Mouse (Mus musculus): Measurements from ENCODE around the gene Cd55b. TPM values are rescaled to one million over a fixed set of nuclear protein-coding genes. Genes with fewer than 3 reads are reported as not detected.
A peak's percentile ranks its signal among the peaks of the same experiment; 100 is the strongest.
"Not testable (repeated sequence)": the region's sequence is repeated elsewhere in the genome, so short reads cannot be mapped to it uniquely, and the experiment has no call there.

Gene Cd55b
- not detected in 2 replicates for polyA plus RNA-seq (2016; fragmentation: Nextera tagmentation; extraction: Ambion mirVana)

GRCm38 (mm10) chr1:130422664-130423111 lies at the start of gene Cd55b:
Gene Cd55b (minus strand): TSS chr1:130423009.
- peak; percentile 8 for DNase-seq (ENCODE audit: low spot score)
- WGBS: 68% methylated on average over 18 of the region's 18 CpGs
- H3K27me3 ChIP-seq (replicated peaks; ENCODE audit: low read depth, poor library complexity, severe bottlenecking): no peaks in the 10 kb centered on the region

GRCm38 (mm10) chr1:130470074-130470473 lies 47.3 kb upstream of the Cd55b start:
- WGBS: 82% methylated on average over 4 of the region's 4 CpGs
- no peak overlapping the region for H3K4me3 ChIP-seq
- no peaks in the 10 kb centered on the region for H3K36me3 ChIP-seq (replicated peaks)
- no peaks in the 10 kb centered on the region for H3K4me1 ChIP-seq
- no peaks in the 10 kb centered on the region for H3K27me3 ChIP-seq (replicated peaks; ENCODE audit: low read depth, poor library complexity, severe bottlenecking)
- H3K9me3 ChIP-seq: no peaks in the 10 kb centered on the region
- H3K27ac ChIP-seq (replicated peaks): no peak overlapping the region
- DNase-seq (ENCODE audit: low spot score): no peak

More at GRCm38 (mm10) chr1:130422664-130423111, at the start of gene Cd55b:
- H3K36me3 ChIP-seq (replicated peaks): no peaks in the 10 kb centered on the region
- no peak within 1 kb of the TSS for H3K4me3 ChIP-seq
- no peak within 1 kb of the TSS for H3K27ac ChIP-seq (replicated peaks)
- no peaks in the 10 kb centered on the region for H3K4me1 ChIP-seq
- H3K9me3 ChIP-seq: no peaks in the 10 kb centered on the region

GRCm38 (mm10) chr1:130467453-130467852 lies 44.6 kb upstream of the Cd55b start:
- H3K4me3 ChIP-seq: no peak overlapping the region
- no peaks in the 10 kb centered on the region for H3K9me3 ChIP-seq
- no peak for DNase-seq (ENCODE audit: low spot score)
- H3K4me1 ChIP-seq: peaks cover 6% of the 10 kb centered on the region
- no peak overlapping the region for H3K27ac ChIP-seq (replicated peaks)
- 66% methylated on average over 2 of the region's 2 CpGs for WGBS
- H3K36me3 ChIP-seq (replicated peaks): no peaks in the 10 kb centered on the region
- H3K27me3 ChIP-seq (replicated peaks; ENCODE audit: low read depth, poor library complexity, severe bottlenecking): peaks cover 16% of the 10 kb centered on the region

GRCm38 (mm10) chr1:130464173-130464572 lies 41.4 kb upstream of the Cd55b start:
- Histone ChIP-seq H3K27me3 (replicated peaks; ENCODE audit: low read depth, poor library complexity, severe bottlenecking) (peaks cover 19% of the 10 kb centered on the region), H3K27ac (replicated peaks) (no peak overlapping the region), H3K4me1 (peaks cover 9% of the 10 kb centered on the region), H3K36me3 (replicated peaks) (no peaks in the 10 kb centered on the region), H3K9me3 (no peaks in the 10 kb centered on the region), H3K4me3 (no peak overlapping the region)
- no peak for DNase-seq (ENCODE audit: low spot score)

GRCm38 (mm10) chr1:130462867-130463266 lies 40.1 kb upstream of the Cd55b start:
- peaks cover 19% of the 10 kb centered on the region for H3K27me3 ChIP-seq (replicated peaks; ENCODE audit: low read depth, poor library complexity, severe bottlenecking)
- H3K4me3 ChIP-seq: peak overlapping the region; percentile 72
- no peaks in the 10 kb centered on the region for H3K9me3 ChIP-seq
- WGBS: 7% methylated on average over 4 of the region's 4 CpGs
- H3K27ac ChIP-seq (replicated peaks): peak overlapping the region; percentile 79
- H3K36me3 ChIP-seq (replicated peaks): no peaks in the 10 kb centered on the region
- DNase-seq (ENCODE audit: low spot score): no peak
- H3K4me1 ChIP-seq: peaks cover 9% of the 10 kb centered on the region

- H3K4me3 ChIP-seq: peak within 1 kb of the TSS; percentile 72
- peaks cover 9% of the 10 kb centered on the region for H3K4me1 ChIP-seq
- peak within 1 kb of the TSS; percentile 79 for H3K27ac ChIP-seq (replicated peaks)
- DNase-seq (ENCODE audit: low spot score): peak; percentile 92
- H3K9me3 ChIP-seq: no peaks in the 10 kb centered on the region
- H3K36me3 ChIP-seq (replicated peaks): no peaks in the 10 kb centered on the region
- WGBS: under 1% methylated on average over 45 of the region's 45 CpGs
- H3K27me3 ChIP-seq (replicated peaks; ENCODE audit: low read depth, poor library complexity, severe bottlenecking): peaks cover 19% of the 10 kb centered on the region
Measured at GRCm38 (mm10) chr1:130462084-130462861, 39.5 kb upstream of the Cd55b start, which contains the start of gene Cd55. Gene Cd55 (minus strand): TSS chr1:130462744.

- H3K36me3 ChIP-seq (replicated peaks): no peaks in the 10 kb centered on the region
- no peaks in the 10 kb centered on the region for H3K27me3 ChIP-seq (replicated peaks; ENCODE audit: low read depth, poor library complexity, severe bottlenecking)
- no peak overlapping the region for H3K27ac ChIP-seq (replicated peaks)
- H3K4me3 ChIP-seq: no peak overlapping the region
- no peaks in the 10 kb centered on the region for H3K9me3 ChIP-seq
- no peak for DNase-seq (ENCODE audit: low spot score)
- H3K4me1 ChIP-seq: no peaks in the 10 kb centered on the region
- 91% methylated on average over 2 of the region's 2 CpGs for WGBS
Measured at GRCm38 (mm10) chr1:130455111-130455510, 32.3 kb upstream of the Cd55b start.

GRCm38 (mm10) chr1:130442930-130443329 lies 20.1 kb upstream of the Cd55b start:
- H3K4me3 ChIP-seq; H3K9me3 ChIP-seq; H3K27ac ChIP-seq (replicated peaks); H3K36me3 ChIP-seq (replicated peaks); DNase-seq (ENCODE audit: low spot score); H3K27me3 ChIP-seq (replicated peaks; ENCODE audit: low read depth, poor library complexity, severe bottlenecking); H3K4me1 ChIP-seq: not testable (repeated sequence)
- 71% methylated on average over 1 of the region's 1 CpGs for WGBS

- H3K4me3 ChIP-seq: no peak overlapping the region
- no peaks in the 10 kb centered on the region for H3K4me1 ChIP-seq
- WGBS: 79% methylated on average over 4 of the region's 4 CpGs
- no peaks in the 10 kb centered on the region for H3K27me3 ChIP-seq (replicated peaks; ENCODE audit: low read depth, poor library complexity, severe bottlenecking)
- no peak for DNase-seq (ENCODE audit: low spot score)
- H3K36me3 ChIP-seq (replicated peaks): no peaks in the 10 kb centered on the region
- H3K9me3 ChIP-seq: 0 out of 2 replicates have a peak, but pooled peaks cover 5% of the 10 kb centered on the region
- no peak overlapping the region for H3K27ac ChIP-seq (replicated peaks)
Measured at GRCm38 (mm10) chr1:130430920-130431319, 8.1 kb upstream of the Cd55b start.

- H3K4me1 ChIP-seq; H3K27me3 ChIP-seq (replicated peaks; ENCODE audit: low read depth, poor library complexity, severe bottlenecking); H3K9me3 ChIP-seq; H3K27ac ChIP-seq (replicated peaks); H3K36me3 ChIP-seq (replicated peaks); DNase-seq (ENCODE audit: low spot score); H3K4me3 ChIP-seq: not testable (repeated sequence)
Measured at GRCm38 (mm10) chr1:130428667-130429066, 5.9 kb upstream of the Cd55b start.

GRCm38 (mm10) chr1:130427175-130427853 lies 4.5 kb upstream of the Cd55b start:
- WGBS: 78% methylated on average over 3 of the region's 3 CpGs
- H3K27ac ChIP-seq (replicated peaks); H3K27me3 ChIP-seq (replicated peaks; ENCODE audit: low read depth, poor library complexity, severe bottlenecking); H3K36me3 ChIP-seq (replicated peaks); H3K9me3 ChIP-seq; H3K4me1 ChIP-seq; H3K4me3 ChIP-seq; DNase-seq (ENCODE audit: low spot score): not testable (repeated sequence)

GRCm38 (mm10) chr1:130422033-130422432 lies 776 bp downstream of the Cd55b start:
- not testable (repeated sequence) for DNase-seq (ENCODE audit: low spot score); H3K4me3 ChIP-seq; H3K27me3 ChIP-seq (replicated peaks; ENCODE audit: low read depth, poor library complexity, severe bottlenecking); H3K9me3 ChIP-seq; H3K36me3 ChIP-seq (replicated peaks); H3K4me1 ChIP-seq; H3K27ac ChIP-seq (replicated peaks)
- no CpG with 5 or more reads among the region's 6 CpGs for WGBS

GRCm38 (mm10) chr1:130397109-130397508 lies 25.7 kb downstream of the Cd55b start:
- DNase-seq (ENCODE audit: low spot score); H3K27me3 ChIP-seq (replicated peaks; ENCODE audit: low read depth, poor library complexity, severe bottlenecking); H3K9me3 ChIP-seq; H3K27ac ChIP-seq (replicated peaks); H3K4me1 ChIP-seq; H3K4me3 ChIP-seq; H3K36me3 ChIP-seq (replicated peaks): not testable (repeated sequence)

Measured in embryonic facial prominence, embryonic 10.5 days (tissue).